Mouse (Mus musculus) activated CD4-positive, CD25-positive, alpha-beta regulatory T cell (primary cell): Measurements from ENCODE around the gene Usp28. TPM values are rescaled to one million over a fixed set of nuclear protein-coding genes. Genes with fewer than 3 reads are reported as not detected.

Experiments
- polyA plus RNA-seq, 2 experiments: library from polyadenylated mRNA; unstranded; fragments of 100-300 nt; shearing (Covaris generic); gene quantifications; one replicate each; pipeline ENCODE4 v1.2.1; 2017

Usp28 gene
- 10 to 100 TPM; 26.9 to 57.8 TPM for polyA plus RNA-seq

DNA sequence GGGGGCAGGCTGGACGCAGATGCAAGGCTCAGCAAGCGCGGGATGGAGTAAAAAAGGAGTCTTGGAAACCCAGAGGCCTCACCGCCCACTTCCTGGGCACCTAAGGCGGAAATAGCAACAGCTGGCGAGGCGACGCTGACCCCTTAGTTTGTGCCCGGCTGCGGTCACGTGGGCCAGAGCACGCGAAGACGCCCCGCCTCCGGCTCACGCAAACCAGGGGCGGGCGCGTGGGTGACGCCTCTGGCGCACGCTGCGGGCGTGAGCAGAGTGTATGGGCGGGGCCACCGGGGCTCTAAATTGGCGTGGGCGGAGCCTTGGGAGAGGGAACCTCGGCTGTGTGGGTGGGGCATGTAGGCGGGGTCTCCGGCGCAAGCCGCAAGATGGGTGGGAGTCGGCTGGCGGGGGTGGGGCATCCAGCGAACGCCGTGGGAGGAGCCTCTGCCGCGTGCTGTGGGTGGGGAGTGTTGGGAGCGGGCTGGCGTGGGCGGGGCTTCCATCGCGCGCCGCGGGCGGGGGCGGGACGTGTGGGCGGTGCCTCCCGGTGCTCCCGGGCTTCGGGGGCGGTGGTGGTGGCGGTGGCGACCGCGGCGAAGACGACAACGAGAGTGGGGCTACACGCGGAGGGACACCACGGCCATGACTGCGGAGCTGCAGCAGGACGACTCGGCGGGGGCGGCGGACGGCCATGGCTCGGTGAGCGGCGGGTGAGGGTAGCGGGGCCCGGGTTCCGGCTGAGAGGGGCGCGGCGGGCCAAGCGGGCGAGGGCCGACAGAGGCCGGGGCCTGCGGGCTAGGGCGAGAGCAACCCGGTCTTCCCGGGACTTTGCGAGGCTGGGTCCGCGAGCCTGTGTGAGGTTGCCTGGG lies at the start of gene Usp28:
Gene Usp28, plus strand, starts transcription at position 531 of the 863 bp plus-strand sequence.

DNA sequence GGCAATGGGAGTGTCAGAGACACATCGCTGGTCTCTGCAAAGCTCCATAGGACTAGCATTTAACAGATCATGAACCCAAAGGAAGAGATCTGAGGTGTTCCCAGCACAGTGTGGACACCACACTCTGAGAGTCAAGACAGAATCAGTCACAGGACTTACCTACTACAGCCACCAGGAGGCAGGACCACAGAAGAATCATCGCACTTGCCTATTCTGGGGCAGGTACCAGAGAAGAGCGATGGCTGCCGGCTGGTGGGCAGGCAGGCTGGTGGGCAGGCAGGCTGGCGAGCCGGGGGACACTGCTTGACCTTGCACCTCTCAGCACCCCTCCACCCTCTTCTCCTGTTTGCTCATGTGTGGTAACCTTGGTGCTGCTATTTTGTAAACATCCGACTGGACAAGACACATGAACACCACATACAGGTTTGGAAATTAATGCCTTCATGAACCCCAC lies 20.6 kb upstream of the Usp28 start, which contains the start of gene Htr3b:
Gene Htr3b, minus strand, starts transcription at position 404 of the 454 bp plus-strand sequence.

DNA sequence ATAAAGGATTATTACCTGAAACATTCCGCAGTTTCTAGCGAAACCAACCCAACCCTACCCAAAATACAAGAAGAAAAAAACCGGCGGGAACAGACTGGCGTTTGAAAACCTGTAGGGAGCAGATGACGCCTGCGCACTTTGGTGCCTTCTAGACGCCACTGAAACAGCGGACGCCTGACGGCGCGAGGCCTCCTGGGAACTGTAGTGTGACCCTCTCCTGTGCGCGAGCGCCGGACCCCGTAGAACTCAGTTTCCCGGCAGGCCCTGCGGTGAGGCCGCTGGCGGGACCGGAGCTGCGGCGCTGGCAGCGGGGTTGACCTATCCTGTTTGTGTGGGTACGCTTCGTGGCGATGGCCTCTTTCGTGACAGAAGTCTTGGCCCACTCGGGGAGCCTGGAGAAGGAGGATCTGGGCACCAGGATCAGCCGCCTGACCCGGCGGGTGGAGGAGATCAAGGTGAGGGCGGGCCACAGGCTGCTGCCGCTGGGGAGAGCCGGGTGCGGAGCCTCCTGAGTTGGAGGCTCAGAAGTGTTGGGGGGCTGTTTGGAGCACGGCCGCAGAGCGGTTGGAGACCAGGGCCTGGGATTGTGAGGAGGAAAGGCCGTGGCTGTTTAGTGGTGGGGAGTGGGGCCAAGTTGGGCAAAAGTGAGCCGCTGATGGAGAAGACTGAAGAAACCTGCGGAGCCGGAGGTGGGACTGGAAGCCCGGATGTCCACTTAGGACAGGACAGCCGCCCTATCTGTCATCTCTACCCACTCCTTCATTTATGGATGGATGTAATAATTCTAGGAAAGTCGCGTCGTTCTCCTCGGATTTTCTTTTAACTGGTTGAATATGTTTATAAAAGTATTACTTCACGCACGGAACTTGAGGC lies 70.4 kb downstream of the Usp28 start, which contains the start of gene Zw10:
Gene Zw10, plus strand, starts transcription at position 281 of the 873 bp plus-strand sequence.

DNA sequence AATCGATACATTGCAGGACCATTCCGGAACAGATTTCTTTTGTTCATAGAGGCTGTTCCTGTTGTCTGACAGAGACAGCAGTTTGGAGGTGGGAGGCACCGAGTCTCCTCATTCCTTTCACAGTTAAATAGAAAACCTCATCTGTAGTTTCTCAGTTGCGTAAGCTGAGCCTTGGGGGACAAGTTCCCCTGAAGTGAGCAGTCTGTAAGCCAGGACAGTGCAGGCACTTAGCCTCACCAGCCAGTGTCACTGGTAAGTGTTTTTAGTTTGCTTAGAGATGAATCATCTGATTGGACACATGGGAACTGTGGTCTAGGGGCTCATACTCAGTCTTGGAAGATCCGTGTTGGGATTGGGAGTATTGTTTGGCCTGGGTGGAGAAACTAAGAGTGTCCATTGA lies 95.9 kb downstream of the Usp28 start, which contains the start of gene Tmprss5:
Gene Tmprss5, plus strand, starts transcription at position 154 of the 400 bp plus-strand sequence.

Other genes with a start within 250 kb of the Usp28 start
- gene Zbtb16, start 149.2 kb upstream of the Usp28 start, polyA plus RNA-seq, result under 1 TPM; 0.07 to 0.22 TPM
- under 1 TPM in 1 of 2 experiments, not detected in 1; 0.09 TPM for gene Htr3a, start 74.3 kb upstream of the Usp28 start, polyA plus RNA-seq
- gene Htr3b, start 20.4 kb upstream of the Usp28 start, polyA plus RNA-seq, result not detected
- gene Zw10, start 70.2 kb downstream of the Usp28 start, polyA plus RNA-seq, result 10 to 100 TPM; 45.5 to 47.4 TPM
- gene Tmprss5, start 95.9 kb downstream of the Usp28 start, polyA plus RNA-seq, result not detected